Mouse (Mus musculus): ENCODE data around the gene Cdx2. TPM values are rescaled to one million over a fixed set of nuclear protein-coding genes. Genes with fewer than 3 reads are reported as not detected.
A peak's percentile ranks its signal among the peaks of the same experiment; 100 is the strongest.

Gene Cdx2
- polyA plus RNA-seq, 1 experiment, result not detected

DNA sequence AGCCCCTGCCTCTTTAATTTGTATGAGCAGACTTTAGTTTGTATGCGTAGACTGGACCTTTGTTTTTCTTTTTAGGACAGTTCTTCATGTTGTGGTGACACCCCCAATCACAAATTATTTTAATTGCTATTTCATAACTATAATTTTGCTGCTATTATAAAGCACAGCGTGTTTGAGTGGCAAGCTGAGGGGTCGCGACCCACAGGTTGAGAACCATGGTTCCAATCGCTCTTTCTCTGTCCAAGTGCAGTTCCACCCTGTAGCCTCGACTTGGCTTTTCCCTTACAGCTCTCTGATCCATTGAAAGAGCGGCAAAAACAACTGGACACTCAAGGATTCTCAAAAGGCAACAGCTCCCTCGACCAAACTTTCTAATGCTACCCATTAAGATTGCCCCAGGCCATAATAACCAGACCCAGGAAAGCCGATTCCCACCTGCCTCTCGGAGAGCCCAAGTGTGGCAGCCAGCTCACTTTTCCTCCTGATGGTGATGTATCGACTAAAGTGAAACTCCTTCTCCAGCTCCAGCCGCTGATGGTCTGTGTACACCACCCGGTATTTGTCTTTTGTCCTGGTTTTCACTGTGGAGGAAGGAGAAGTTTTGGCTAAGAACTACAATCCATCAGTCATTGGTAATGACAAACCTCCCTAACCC is 4.2 kb downstream of the Cdx2 start:
- no peak for TF ChIP-seq POLR2A (IDR thresholded peaks at IDR 0.05; ENCODE audit: borderline replicate concordance, extremely low read depth, insufficient read depth, insufficient read length, poor library complexity, severe bottlenecking)
- TF ChIP-seq CTCF (IDR thresholded peaks at IDR 0.05; ENCODE audit: borderline replicate concordance, extremely low read depth, insufficient read depth, insufficient read length), result no peak

DNA sequence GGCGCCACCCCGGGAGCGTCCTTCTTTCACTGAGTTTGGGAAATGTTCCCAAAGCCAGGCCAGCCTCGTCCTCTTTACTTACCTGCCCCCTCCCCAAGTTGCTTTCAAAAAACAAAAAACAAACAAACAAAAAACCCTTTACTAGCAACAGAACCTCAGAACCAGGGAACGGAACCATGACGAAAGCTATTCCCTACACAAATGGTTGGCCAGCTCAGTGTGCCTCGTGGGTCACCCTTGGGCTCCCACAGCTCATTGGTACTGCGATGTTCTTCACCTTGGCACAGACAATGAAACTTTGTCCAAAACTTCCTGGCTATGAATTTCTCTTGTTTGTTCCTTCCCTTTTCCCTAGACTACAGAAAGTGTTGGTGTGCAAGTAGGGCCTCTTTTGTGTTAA is 4.9 kb downstream of the Cdx2 start:
- no peak for DNase-seq (ENCODE audit: low read depth)
- TF ChIP-seq CTCF (IDR thresholded peaks at IDR 0.05; ENCODE audit: borderline replicate concordance, extremely low read depth, insufficient read depth, insufficient read length) (no peak), POLR2A (IDR thresholded peaks at IDR 0.05; ENCODE audit: borderline replicate concordance, extremely low read depth, insufficient read depth, insufficient read length, poor library complexity, severe bottlenecking) (no peak)

More for the DNA sequence above, 4.2 kb downstream of the Cdx2 start:
- DNase-seq (ENCODE audit: low read depth), result no peak

DNA sequence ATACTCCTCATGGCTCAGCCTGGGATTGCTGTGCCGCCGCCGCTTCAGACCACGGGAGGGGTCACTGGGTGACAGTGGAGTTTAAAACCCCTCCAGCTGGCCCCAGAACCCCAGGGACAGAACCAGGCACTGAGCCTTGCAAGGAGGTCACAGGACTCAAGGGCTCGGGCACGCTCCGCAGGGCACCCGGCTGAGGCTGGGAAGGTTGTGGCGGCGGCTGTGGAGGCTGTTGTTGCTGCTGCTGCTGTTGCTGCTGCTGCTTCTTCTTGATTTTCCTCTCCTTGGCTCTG is 5.3 kb downstream of the Cdx2 start:
- no peak for TF ChIP-seq POLR2A (IDR thresholded peaks at IDR 0.05; ENCODE audit: borderline replicate concordance, extremely low read depth, insufficient read depth, insufficient read length, poor library complexity, severe bottlenecking)
- TF ChIP-seq CTCF (IDR thresholded peaks at IDR 0.05; ENCODE audit: borderline replicate concordance, extremely low read depth, insufficient read depth, insufficient read length), result no peak
- DNase-seq (ENCODE audit: low read depth), result no peak

DNA sequence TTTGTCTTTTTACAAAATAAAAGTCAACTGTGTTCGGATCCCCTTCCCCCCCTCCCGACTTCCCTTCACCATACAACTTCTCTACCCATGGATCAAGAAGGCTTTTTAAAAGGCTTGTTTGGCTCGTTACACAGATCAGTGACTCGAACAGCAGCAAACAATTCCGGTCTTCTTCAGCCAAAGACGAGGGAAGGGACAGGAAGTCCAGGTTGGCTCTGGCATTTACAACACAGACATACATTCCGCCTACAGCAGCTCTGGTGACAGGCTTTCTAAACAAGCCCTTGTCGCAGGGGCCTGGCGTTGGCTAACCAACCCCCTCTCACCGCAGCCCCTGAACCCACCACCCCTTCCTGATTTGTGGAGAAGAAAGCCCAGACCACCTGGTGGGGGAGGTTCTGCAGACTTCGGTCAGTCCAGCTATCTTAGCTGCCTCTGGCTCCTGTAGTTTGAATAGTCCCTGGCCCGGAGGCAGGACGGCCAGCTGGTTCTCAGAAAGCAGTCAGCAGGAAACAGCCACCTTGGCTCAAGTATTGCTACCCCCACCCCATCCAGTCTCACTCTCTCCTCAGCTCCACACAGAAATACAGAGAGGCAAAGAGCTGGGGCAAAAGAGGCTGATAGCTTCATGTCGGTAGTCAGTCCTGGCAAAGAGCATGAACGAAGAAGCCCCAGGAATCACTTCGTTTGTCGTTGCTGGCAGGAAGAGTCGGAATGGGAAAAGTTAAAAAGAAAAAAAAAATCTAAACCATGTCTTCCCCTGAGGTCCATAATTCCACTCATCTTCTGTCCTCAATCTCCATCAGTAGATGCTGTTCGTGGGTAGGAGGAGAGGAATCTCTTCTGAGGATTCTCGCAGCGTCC is 5.9 kb downstream of the Cdx2 start:
- TF ChIP-seq POLR2A (IDR thresholded peaks at IDR 0.05; ENCODE audit: borderline replicate concordance, extremely low read depth, insufficient read depth, insufficient read length, poor library complexity, severe bottlenecking), result no peak
- no peak for TF ChIP-seq CTCF (IDR thresholded peaks at IDR 0.05; ENCODE audit: borderline replicate concordance, extremely low read depth, insufficient read depth, insufficient read length)
- no peak for DNase-seq (ENCODE audit: low read depth)

DNA sequence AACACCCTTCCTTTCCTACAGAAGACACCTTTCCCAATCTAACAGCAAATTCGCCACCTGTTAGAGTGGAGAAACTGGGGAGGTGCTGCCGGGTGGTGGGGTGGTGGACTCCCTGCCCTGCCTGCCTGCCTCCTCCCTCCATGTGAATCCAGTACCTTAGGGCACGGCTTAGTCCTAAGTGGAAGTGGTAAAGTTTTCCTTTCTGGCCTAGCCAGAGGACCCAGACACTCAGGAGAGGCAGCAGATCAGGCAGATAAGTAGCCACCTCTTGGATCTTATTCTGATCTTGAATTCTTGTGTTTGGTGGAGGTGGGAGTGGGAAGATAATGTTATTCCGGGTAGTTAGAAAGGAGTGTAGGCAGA is 7.1 kb downstream of the Cdx2 start:
- no peak for DNase-seq (ENCODE audit: low read depth)
- no peak for TF ChIP-seq CTCF (IDR thresholded peaks at IDR 0.05; ENCODE audit: borderline replicate concordance, extremely low read depth, insufficient read depth, insufficient read length)
- no peak for TF ChIP-seq POLR2A (IDR thresholded peaks at IDR 0.05; ENCODE audit: borderline replicate concordance, extremely low read depth, insufficient read depth, insufficient read length, poor library complexity, severe bottlenecking)

DNA sequence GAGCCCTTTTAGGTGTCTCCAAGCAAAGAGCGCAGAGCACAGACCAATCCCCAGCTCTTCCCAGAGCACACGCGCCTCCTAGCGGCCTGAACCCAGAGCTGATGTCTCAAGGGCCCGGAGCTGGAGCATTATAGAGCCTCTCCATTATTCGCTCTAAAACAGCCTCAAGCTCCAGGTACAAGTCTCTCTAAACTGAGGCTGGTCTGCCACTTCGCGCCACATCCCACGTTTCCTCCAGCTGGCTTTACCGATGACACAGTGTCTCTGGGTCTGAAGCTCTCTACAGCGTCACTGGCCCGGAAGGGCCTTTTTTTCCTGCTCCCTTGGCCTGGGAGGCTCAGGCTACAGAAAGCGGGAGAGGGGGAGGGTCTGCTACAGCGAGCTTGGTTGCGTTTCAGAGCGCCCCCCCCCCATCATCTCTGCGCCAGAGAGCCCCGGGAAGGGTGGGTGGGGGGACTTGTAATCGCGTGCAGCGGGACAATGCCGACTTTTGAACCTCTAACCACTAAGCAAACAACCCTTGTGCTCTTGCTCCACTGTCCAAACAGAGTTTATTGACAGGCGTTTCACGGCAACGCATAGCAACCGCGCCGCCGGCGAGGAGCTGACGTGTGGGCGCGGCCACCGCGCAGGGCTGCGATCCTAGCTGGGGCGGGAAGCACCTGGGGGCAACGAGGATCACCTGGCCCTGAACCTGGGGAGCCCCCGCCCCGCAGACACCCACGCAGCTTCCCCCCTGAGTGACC is 7.6 kb downstream of the Cdx2 start:
- peak; percentile 71 for DNase-seq (ENCODE audit: low read depth)
- TF ChIP-seq CTCF (IDR thresholded peaks at IDR 0.05; ENCODE audit: borderline replicate concordance, extremely low read depth, insufficient read depth, insufficient read length), result peak; percentile 84
- no peak for TF ChIP-seq POLR2A (IDR thresholded peaks at IDR 0.05; ENCODE audit: borderline replicate concordance, extremely low read depth, insufficient read depth, insufficient read length, poor library complexity, severe bottlenecking)

DNA sequence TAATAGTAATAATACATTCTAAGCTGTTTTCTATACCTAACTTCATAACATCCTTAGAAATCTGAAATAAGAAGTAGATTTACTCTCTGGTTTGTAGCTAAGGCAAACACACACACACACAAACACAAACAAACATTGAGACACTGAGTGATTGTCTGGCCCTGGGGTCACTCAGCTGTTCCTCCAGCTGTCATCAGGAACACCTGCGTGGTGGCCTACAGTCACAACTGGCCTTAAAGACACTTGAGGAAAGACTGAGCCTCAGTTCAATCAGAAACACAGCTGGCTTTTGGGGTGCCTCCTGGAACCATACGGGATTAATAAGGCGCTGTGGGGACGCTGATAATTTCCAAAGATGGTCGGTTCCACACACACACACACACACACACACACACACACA is 9.8 kb downstream of the Cdx2 start:
- TF ChIP-seq CTCF (IDR thresholded peaks at IDR 0.05; ENCODE audit: borderline replicate concordance, extremely low read depth, insufficient read depth, insufficient read length) (no peak), POLR2A (IDR thresholded peaks at IDR 0.05; ENCODE audit: borderline replicate concordance, extremely low read depth, insufficient read depth, insufficient read length, poor library complexity, severe bottlenecking) (no peak)

DNA sequence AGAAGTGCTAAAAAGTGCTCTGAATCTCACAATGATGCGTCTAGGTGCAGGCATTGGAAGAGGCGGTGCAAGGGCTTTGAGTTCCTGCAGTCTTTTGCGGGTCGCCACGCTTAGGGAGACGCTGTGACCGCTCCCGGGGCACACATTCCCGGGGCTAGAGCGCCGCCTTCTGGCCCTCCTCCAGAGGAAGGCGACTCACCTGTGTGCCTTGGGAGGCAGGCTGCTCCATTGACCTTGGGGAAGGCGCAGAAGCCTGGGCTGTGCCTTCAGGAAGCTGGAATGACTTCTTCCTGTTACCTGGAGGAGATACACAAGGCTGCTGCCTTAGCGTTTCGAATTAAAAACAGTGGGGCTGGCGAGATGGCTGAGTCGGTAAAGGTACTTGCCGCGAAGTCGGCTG is 12.9 kb downstream of the Cdx2 start:
- no peak for DNase-seq (ENCODE audit: low read depth)
- TF ChIP-seq POLR2A (IDR thresholded peaks at IDR 0.05; ENCODE audit: borderline replicate concordance, extremely low read depth, insufficient read depth, insufficient read length, poor library complexity, severe bottlenecking) (no peak), CTCF (IDR thresholded peaks at IDR 0.05; ENCODE audit: borderline replicate concordance, extremely low read depth, insufficient read depth, insufficient read length) (peak; percentile 35)

More for the DNA sequence above, 9.8 kb downstream of the Cdx2 start:
- DNase-seq (ENCODE audit: low read depth), result no peak

DNA sequence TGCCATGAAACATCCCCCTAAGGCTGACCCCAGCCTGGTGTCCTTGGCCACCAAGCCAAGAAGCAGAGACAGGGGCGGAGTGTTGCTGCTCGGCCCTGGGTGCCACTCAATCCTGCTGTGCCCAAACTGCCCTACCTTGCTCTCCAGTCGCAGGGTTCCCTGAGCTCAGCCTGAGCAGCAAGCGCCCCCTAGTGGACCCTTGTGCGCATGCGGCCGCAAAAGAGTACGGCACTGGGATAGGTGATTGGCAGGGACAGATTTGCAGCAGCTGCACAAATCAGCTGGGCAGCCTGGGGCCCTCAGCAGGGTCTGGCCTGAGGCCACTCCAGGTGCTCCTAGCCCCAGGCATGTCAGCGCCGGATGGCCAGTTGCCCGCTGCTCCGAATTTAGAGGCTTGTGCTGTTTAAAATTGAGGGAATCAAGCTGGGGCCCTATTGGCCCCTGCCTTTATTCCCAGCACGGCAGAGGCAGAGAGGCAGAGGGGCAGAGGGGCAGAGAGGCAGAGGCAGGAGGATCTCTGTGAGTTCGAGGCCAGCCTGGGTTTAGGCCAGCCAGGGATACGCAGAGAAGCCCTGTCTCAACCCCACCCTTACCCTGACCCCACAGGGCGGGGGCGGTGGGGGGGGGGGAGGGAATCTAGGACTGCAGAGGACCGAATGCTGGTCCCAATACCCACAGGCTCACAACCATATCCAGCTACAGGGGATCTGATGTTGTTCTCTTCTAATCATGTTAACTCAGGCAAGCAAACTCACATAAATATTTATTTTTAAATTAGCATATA is 13.8 kb downstream of the Cdx2 start:
- peak; percentile 90 for TF ChIP-seq CTCF (IDR thresholded peaks at IDR 0.05; ENCODE audit: borderline replicate concordance, extremely low read depth, insufficient read depth, insufficient read length)
- TF ChIP-seq POLR2A (IDR thresholded peaks at IDR 0.05; ENCODE audit: borderline replicate concordance, extremely low read depth, insufficient read depth, insufficient read length, poor library complexity, severe bottlenecking), result no peak
- DNase-seq (ENCODE audit: low read depth), result peak; percentile 81

DNA sequence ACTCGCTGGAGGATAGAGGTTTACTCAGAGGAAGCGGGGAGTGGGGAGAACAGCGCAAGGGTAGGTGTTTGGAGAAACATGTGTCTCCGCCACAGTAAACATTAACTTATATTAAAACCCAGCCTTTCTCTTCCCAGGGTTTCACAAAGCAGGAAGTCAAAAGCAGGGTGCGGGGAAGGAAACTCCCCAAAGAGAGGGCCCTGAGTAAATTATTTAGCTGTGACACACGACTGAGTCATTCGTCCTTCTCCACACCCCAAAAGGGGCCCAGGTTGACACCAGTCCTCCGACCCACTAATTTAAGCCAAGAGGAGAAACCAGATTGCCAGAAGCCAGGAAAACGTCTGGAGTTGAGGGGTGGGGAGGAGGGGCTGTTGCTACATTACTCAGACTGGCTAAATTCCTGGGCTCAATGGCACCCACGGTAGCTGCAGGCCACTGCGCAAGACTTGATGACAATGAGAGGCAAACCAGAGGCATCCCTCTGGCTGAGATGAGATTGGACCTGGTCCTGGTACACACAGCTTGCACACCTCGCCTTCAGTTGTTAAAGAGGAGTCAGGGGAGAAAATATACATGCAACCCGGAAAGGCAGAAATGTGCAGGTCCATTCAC is 14.5 kb downstream of the Cdx2 start:
- no peak for TF ChIP-seq CTCF (IDR thresholded peaks at IDR 0.05; ENCODE audit: borderline replicate concordance, extremely low read depth, insufficient read depth, insufficient read length)
- TF ChIP-seq POLR2A (IDR thresholded peaks at IDR 0.05; ENCODE audit: borderline replicate concordance, extremely low read depth, insufficient read depth, insufficient read length, poor library complexity, severe bottlenecking), result no peak
- DNase-seq (ENCODE audit: low read depth), result no peak

Data from brain, embryonic 14.5 days (tissue).